Mouse (Mus musculus) effector memory CD4-positive, alpha-beta T cell, adult 7 months (primary cell): ENCODE data around the gene Gm17571. TPM values are rescaled to one million over a fixed set of nuclear protein-coding genes. Genes with fewer than 3 reads are reported as not detected.

Source experiments
- polyA plus RNA-seq: library from polyadenylated mRNA; unstranded; fragments of 100-300 nt; shearing (Covaris generic); gene quantifications from one replicate; pipeline ENCODE4 v1.2.1, GENCODE M21; 2017

The Gm17571 gene
- not detected for polyA plus RNA-seq

GRCm38 (mm10) chr9:13446703-13447285, at the start of gene Gm17571:
Gene Gm17571, minus strand, starts transcription at chr9:13446753.

Other genes starting within 250 kb of the Gm17571 start
- gene Jrkl, start 200.9 kb downstream of the Gm17571 start, polyA plus RNA-seq: 1.5 TPM
- gene Ccdc82, start 199.8 kb downstream of the Gm17571 start, polyA plus RNA-seq: 36.4 TPM
- 19.7 TPM for gene Maml2, start 148.8 kb downstream of the Gm17571 start, polyA plus RNA-seq